Mouse (Mus musculus): ENCODE data around the gene Olfr1255. TPM values are rescaled to one million over a fixed set of nuclear protein-coding genes. Genes with fewer than 3 reads are reported as not detected.

The Olfr1255 gene
- not detected for total RNA-seq (2021)

DNA sequence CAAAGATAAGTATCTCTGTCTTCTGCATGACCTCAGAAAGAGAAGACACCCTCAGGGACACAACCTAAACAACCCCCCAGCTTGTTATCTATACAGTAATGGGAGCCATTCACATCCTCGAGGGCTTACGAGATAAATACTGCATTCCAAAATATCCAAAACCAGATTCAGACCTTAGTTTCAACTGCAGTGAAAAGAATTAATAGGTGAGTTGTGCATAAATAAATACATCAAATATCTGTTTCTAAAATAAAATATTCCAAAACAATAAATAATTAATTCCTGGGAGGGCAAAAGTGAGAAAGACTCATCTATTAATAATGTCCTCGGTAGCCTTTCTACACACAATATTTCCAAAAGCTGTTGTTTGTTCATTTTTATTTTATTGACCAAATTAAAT is at the start of gene Olfr1255:
Gene Olfr1255, plus strand, starts transcription at position 301 of the 400 bp plus-strand sequence.
- no peak for DNase-seq

DNA sequence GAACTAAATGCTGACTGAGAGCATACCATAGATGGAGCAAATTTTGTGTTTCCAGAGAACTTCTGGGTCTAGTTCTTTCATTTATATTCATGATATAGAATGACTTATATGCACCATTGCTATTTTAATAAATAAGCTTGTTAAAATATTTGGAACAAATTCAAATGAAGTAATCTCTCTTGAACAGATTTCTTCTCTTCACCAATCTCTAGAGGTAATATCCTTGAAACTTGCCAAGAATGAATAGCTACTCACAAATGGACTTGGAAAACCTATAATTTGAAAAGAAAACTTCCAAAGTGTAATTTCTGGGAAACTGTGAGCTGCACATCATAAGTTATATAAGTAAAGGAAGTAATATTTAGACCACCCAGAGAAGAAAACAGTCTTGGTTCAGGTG is 18.3 kb upstream of the Olfr1255 start, which contains the start of gene Olfr1254:
Gene Olfr1254, minus strand, starts transcription at position 101 of the 400 bp plus-strand sequence.
- no peak for DNase-seq

DNA sequence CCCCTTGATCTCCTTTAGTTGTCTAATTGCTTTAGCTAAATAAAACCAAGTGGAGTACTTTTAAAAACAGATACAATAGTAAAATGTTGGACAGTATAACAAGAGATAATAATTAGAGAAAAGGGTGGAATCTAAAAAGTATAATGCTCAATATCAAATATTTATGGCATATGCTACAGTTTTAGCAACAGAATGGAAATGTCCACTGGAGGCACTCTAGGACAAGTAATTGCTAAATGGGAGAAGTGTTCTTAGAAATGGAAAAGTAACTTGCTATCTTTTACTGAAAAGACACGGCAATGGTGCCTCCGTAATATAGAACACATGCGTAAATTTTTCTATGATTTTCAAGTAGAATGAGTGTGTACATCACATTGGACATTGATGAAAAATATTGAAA is 12.3 kb upstream of the Olfr1255 start:
- no peak for DNase-seq

DNA sequence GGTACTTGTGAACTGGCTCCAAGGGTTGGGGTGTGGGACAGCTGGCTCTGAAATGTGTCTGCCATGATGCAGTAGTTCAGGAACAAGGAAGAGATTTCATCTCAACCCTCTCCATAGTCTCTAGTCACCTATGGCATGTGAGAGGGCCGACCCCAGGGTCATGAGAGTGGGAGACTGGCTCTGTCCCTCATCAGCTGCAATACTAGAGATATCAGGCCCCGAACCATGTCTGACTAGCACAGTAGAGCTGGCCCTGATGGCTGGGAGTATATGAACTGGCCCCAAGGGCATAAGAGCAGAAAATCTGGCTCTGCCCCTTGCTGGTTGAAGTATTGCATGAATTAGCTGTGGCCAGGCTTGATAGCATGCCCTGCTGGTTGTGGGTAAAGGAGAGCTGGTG is 1.1 kb upstream of the Olfr1255 start:
- DNase-seq, result no peak

DNA sequence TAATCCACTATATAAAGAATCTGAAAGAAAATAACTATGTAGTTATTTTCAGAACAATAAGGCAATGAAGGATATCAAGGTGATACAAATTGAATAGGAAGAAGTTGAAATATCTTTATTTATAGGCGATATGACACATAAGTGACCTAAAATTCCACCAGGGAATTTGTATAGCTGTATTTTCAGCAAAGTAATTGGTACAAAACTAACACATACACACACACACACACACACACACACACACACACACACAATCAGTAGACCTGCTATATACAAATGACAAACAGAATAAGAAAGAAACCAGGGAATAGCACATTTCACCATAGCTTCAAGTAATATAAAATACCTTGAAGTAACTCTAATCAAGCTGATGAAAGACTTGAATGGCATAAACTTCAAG is 8.4 kb downstream of the Olfr1255 start:
- no peak for DNase-seq

DNA sequence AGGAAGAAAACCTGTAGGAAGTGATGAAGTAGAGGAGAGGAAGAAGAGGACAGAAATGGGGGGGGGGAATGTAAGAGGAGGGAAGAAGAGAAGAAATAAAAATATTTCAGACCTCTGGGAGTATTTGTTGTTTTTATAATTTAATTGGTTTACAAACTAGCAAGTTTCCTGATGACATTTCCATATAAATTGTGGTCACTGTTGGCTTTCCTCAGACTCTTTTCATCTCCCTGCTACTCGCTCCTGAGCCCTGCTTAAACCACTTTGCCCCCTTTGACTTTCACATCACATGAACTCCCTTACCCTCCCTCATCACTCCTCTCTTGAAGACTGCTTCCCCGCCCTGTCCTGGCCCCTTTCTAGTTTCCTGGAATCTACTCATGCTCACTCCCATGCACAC is 29.6 kb downstream of the Olfr1255 start, which contains the start of gene Olfr1256:
Gene Olfr1256, minus strand, starts transcription at position 101 of the 400 bp plus-strand sequence.
- no peak for DNase-seq

DNA sequence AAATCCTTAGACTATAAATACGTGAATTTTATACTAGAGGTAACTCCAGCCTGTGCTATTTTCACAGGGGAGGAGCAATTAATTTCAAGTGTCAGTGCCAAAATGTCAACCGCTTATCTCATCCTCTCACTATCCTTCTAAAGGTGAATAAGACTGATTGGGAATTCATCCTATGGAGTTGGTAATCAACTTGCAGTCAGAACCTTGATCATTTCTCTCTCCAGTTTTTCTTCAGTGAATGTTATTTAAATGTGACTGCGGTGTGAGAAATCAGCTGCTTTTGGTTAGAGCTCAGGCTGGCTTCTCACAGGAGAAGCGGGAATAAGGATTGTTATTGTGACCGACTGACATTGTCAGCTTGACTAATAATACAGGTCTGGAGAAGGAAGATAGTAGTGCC is 36.3 kb downstream of the Olfr1255 start, which contains the start of gene Olfr48:
Gene Olfr48, minus strand, starts transcription at position 101 of the 400 bp plus-strand sequence.
- DNase-seq, result no peak

DNA sequence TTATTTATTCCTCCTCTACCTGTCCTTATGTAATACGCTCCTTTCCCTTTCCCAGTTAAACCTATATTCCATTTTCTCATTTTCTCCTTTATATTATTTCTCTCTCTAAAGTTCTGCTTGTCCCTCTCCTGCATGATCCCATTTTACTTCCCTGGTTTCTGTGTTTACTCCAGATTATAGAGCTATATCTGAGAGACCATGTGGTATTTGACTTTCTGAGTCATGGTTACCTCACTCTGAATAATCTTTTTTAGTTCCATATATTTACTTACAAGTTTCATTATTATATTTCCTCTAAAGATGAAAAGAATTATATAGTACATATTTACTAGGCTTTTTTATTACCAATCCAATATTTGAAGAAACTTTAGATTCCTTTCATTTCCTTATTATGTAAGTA is 37.4 kb downstream of the Olfr1255 start:
- DNase-seq, result no peak

Other genes starting within 250 kb of the Olfr1255 start
- not detected for gene Olfr1245, start 233.6 kb upstream of the Olfr1255 start, total RNA-seq (2021)
- not detected for gene Olfr1246, start 218.9 kb upstream of the Olfr1255 start, total RNA-seq (2021)
- under 1 TPM; 0.08 to 0.10 TPM for gene Olfr1247, start 197.9 kb upstream of the Olfr1255 start, total RNA-seq (2021)
- gene Olfr1248, start 193.8 kb upstream of the Olfr1255 start, total RNA-seq (2021), result not detected
- gene Olfr1249, start 177.1 kb upstream of the Olfr1255 start, total RNA-seq (2021), result not detected
- gene Olfr1250, start 150.6 kb upstream of the Olfr1255 start, total RNA-seq (2021), result under 1 TPM in 1 of 2 experiments, not detected in 1; 0.10 TPM
- gene Olfr1251, start 140.1 kb upstream of the Olfr1255 start, total RNA-seq (2021), result not detected
- not detected for gene Olfr1252, start 87.0 kb upstream of the Olfr1255 start, total RNA-seq (2021)
- gene Olfr1253, start 55.0 kb upstream of the Olfr1255 start, total RNA-seq (2021), result not detected
- gene Olfr1254, start 18.4 kb upstream of the Olfr1255 start, total RNA-seq (2021), result not detected
- under 1 TPM in 1 of 2 experiments, not detected in 1; 0.05 TPM for gene Olfr1256, start 29.5 kb downstream of the Olfr1255 start, total RNA-seq (2021)
- not detected for gene Olfr48, start 36.2 kb downstream of the Olfr1255 start, total RNA-seq (2021)
- gene Olfr1257, start 66.4 kb downstream of the Olfr1255 start, total RNA-seq (2021), result not detected
- gene Olfr1258, start 115.3 kb downstream of the Olfr1255 start, total RNA-seq (2021), result not detected
- not detected for gene Olfr1259, start 136.6 kb downstream of the Olfr1255 start, total RNA-seq (2021)
- not detected for gene Olfr1260, start 162.3 kb downstream of the Olfr1255 start, total RNA-seq (2021)
- gene Olfr1261, start 179.2 kb downstream of the Olfr1255 start, total RNA-seq (2021), result not detected
- gene Olfr1262, start 188.1 kb downstream of the Olfr1255 start, total RNA-seq (2021), result not detected
- not detected for gene Olfr1263, start 200.1 kb downstream of the Olfr1255 start, total RNA-seq (2021)
- not detected for gene Olfr1264, start 213.5 kb downstream of the Olfr1255 start, total RNA-seq (2021)
- gene Olfr1265, start 223.3 kb downstream of the Olfr1255 start, total RNA-seq (2021), result not detected